Mouse (Mus musculus): Measurements from ENCODE around the gene Ube2e2. TPM values are rescaled to one million over a fixed set of nuclear protein-coding genes. Genes with fewer than 3 reads are reported as not detected.
A peak's percentile ranks its signal among the peaks of the same experiment; 100 is the strongest.

The Ube2e2 gene
- polyA plus RNA-seq, 1 experiment from 2014 or later: 72.8 TPM

- peak; percentile 56 for DNase-seq (ENCODE audit: low spot score)
Measured at GRCm38 (mm10) chr14:18530496-18530895, 363.6 kb downstream of the Ube2e2 start.

More at GRCm38 (mm10) chr14:18530496-18530895, 363.6 kb downstream of the Ube2e2 start:
- Histone ChIP-seq H3K27ac (replicated peaks; ENCODE audit: low read depth, low read length) (no peak overlapping the region), H3K9ac (ENCODE audit: low read depth, low read length) (no peak overlapping the region), H3K4me2 (ENCODE audit: low read depth, low read length) (no peak overlapping the region), H3K27me3 (replicated peaks; ENCODE audit: control insufficient read depth, insufficient read depth, low read length) (no peaks in the 10 kb centered on the region), H3K36me3 (ENCODE audit: control insufficient read depth, insufficient read depth, low read length) (no peaks in the 10 kb centered on the region), H3K9me3 (ENCODE audit: control insufficient read depth, low read length) (no peaks in the 10 kb centered on the region), H3K4me3 (ENCODE audit: low read depth, low read length) (no peak overlapping the region), H3K4me1 (ENCODE audit: control insufficient read depth, insufficient read depth, low read length) (no peaks in the 10 kb centered on the region)
- WGBS: 71% methylated on average over 4 of the region's 4 CpGs
- ATAC-seq (ENCODE audit: low read depth): no peak
